Mouse (Mus musculus) liver, embryonic 14.5 days (tissue): ENCODE measurements around the gene Shd.

Experiments used
- CTCF ChIP-seq: IDR thresholded peaks from 2 replicates; pipeline ENCODE4 v1.5.1; 2016; ENCODE audit warnings: antibody characterized with exemption, low read depth, control low read depth
- EP300 ChIP-seq: IDR thresholded peaks from 2 replicates; pipeline ENCODE4 v1.6.1; 2016; ENCODE audit warnings: antibody characterized with exemption, low read depth

DNA sequence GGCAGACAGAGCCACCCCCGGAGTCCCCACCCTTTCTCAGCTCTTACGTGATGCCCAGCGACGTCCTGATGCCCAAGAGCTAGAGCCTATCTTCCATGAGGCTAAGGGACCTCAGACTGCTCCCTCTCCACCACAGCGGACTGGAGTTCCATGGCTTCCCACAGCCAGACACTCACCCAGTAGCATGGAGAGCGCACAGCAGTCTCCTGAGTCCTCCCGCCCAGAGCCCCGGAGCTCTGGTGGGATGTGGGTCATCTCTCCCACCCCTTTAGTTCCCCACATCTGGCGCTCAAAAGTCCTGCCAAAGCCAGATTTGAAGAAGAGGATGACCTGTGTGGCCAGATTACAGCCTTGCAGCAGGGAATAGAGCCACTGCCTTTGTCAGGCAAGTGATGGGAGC, 19.7 kb upstream of the Shd start:
- TF ChIP-seq CTCF (no peak), EP300 (no peak)
